Mouse (Mus musculus): ENCODE data around the gene Slc27a5. TPM values are rescaled to one million over a fixed set of nuclear protein-coding genes. Genes with fewer than 3 reads are reported as not detected.
A peak's percentile ranks its signal among the peaks of the same experiment; 100 is the strongest.

The Slc27a5 gene
- polyA plus RNA-seq, 1 experiment from 2014 or later, result 0.38 TPM

DNA sequence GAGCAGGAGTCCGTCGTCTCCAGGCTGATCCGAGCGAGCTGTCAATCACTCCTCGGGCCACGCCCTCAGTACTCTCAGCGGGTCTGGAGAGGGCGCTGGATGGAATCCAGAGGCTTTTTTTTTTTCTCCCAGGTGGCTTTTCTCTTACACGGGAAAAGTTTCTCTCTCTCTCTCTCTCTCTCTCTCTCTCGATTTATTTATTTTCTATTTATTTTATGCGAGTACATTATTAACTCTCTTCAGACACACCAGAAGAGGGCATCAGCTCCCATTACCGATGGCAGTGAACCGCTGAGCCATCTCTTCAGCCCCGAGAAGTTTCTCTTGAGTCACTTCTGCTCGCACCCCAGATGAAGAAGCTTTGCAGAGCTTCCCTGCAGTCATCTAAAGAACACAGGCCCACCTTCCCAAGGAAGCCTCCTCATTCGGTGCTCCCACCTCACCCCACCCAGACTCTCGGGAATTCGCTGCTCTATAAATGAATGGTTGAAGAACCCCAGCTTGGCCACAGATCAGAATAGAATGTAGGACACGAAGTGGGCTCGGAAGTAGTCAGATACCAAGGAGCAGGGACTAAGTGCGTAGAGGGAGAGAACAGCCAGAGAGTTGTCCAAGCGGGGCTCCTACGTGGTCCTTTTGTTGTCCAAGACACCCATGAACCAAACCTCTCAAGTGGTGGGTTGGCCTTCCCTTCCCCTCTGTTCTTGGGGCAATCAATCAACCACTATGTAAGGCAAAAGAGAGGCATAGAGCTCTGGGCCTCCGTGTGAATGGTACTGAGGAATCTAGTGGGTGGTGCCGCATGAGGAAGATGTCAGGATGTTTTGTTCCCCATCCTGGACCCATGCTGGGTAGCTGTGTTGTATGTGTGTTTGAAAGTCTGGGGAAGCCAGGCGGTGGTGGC, 12.3 kb upstream of the Slc27a5 start, which contains the start of gene Zbtb45:
TSS of gene Zbtb45 (minus strand) at position 30 of the 904 bp plus-strand sequence.
- WGBS, result 4% methylated on average over 26 of the region's 26 CpGs
- Histone ChIP-seq H3K36me3 (ENCODE audit: control insufficient read depth, insufficient read depth, low read length) (peaks cover 20% of the 10 kb centered on the region), H3K27me3 (replicated peaks; ENCODE audit: control insufficient read depth, insufficient read depth, low read length) (no peaks in the 10 kb centered on the region), H3K4me3 (ENCODE audit: low read length) (peak within 1 kb of the TSS; percentile 79), H3K4me1 (ENCODE audit: control insufficient read depth, insufficient read depth, low read depth, low read length) (peaks cover 13% of the 10 kb centered on the region), H3K27ac (ENCODE audit: low read depth, low read length) (peak within 1 kb of the TSS; percentile 96), H3K9me3 (ENCODE audit: control insufficient read depth, low read length) (no peaks in the 10 kb centered on the region), H3K9ac (ENCODE audit: low read depth, low read length) (peak within 1 kb of the TSS; percentile 94), H3K4me2 (ENCODE audit: low read length) (peak within 1 kb of the TSS; percentile 74)
- ATAC-seq, result no peak

DNA sequence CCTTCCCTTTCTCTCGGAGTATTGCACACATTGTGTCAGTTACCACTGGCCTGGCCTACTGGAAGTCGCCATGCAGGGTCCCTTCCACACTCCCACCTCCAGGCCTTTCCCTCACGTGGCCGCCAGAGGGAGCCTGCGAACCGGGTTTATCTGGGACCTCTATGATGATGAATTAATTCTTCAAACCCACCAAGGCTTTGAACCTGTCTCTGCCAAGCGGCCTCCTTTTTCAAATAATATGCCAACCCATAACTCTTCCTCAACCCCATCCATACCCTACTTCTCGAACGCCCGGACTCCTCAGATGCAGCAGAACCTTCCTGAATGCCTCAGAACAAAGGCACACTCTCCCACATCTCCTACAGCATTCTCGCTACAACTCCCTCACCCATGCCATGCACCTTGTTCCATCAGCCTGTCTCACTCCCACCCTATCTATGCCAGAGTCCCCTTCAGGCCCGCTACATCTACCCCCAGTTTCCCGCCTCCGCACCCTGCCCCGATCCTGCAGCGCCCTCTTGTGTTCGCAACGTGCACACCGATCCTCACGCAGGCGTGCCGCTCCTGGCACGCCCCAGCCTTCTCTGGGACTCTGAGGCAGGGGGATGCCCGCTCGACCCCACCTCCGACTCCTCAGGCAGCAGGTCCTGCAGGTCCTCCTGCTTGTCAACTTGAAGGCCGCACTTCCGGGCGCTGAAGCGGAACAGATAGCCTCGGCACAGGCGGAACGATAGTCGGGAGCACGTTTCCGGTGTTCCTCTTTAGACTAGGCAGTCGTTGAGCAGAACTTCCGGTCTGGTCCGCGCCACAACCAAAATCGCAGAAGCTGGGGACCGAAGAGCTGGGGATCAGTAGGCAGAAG, 11.4 kb upstream of the Slc27a5 start:
- Histone ChIP-seq H3K27me3 (replicated peaks; ENCODE audit: control insufficient read depth, insufficient read depth, low read length) (no peaks in the 10 kb centered on the region), H3K4me1 (ENCODE audit: control insufficient read depth, insufficient read depth, low read depth, low read length) (peaks cover 13% of the 10 kb centered on the region), H3K9ac (ENCODE audit: low read depth, low read length) (peak overlapping the region; percentile 94), H3K36me3 (ENCODE audit: control insufficient read depth, insufficient read depth, low read length) (peaks cover 20% of the 10 kb centered on the region), H3K27ac (ENCODE audit: low read depth, low read length) (peak overlapping the region; percentile 96), H3K4me3 (ENCODE audit: low read length) (peak overlapping the region; percentile 79), H3K4me2 (ENCODE audit: low read length) (peak overlapping the region; percentile 74), H3K9me3 (ENCODE audit: control insufficient read depth, low read length) (no peaks in the 10 kb centered on the region)
- WGBS, result under 1% methylated on average over 42 of the region's 42 CpGs
- ATAC-seq, result peak; percentile 92

GRCm38 (mm10) chr7:13007341-13008092, 9.5 kb upstream of the Slc27a5 start:
- Histone ChIP-seq H3K4me2 (ENCODE audit: low read length) (peak overlapping the region; percentile 41), H3K9me3 (ENCODE audit: control insufficient read depth, low read length) (no peaks in the 10 kb centered on the region), H3K27ac (ENCODE audit: low read depth, low read length) (no peak overlapping the region), H3K27me3 (replicated peaks; ENCODE audit: control insufficient read depth, insufficient read depth, low read length) (no peaks in the 10 kb centered on the region), H3K9ac (ENCODE audit: low read depth, low read length) (peak overlapping the region; percentile 55), H3K4me3 (ENCODE audit: low read length) (peak overlapping the region; percentile 25), H3K36me3 (ENCODE audit: control insufficient read depth, insufficient read depth, low read length) (peaks cover 20% of the 10 kb centered on the region), H3K4me1 (ENCODE audit: control insufficient read depth, insufficient read depth, low read depth, low read length) (peaks cover 13% of the 10 kb centered on the region)
- 36% methylated on average over 56 of the region's 57 CpGs for whole genome bisulfite sequencing
- no peak for ATAC-seq

- no peak for ATAC-seq
- 86% methylated on average over 10 of the region's 10 CpGs for WGBS
- Histone ChIP-seq H3K4me2 (ENCODE audit: low read length) (no peak overlapping the region), H3K27ac (ENCODE audit: low read depth, low read length) (no peak overlapping the region), H3K27me3 (replicated peaks; ENCODE audit: control insufficient read depth, insufficient read depth, low read length) (no peaks in the 10 kb centered on the region), H3K4me1 (ENCODE audit: control insufficient read depth, insufficient read depth, low read depth, low read length) (peaks cover 13% of the 10 kb centered on the region), H3K9ac (ENCODE audit: low read depth, low read length) (no peak overlapping the region), H3K4me3 (ENCODE audit: low read length) (no peak overlapping the region), H3K36me3 (ENCODE audit: control insufficient read depth, insufficient read depth, low read length) (peaks cover 20% of the 10 kb centered on the region), H3K9me3 (ENCODE audit: control insufficient read depth, low read length) (no peaks in the 10 kb centered on the region)
These were observed 8.5 kb upstream of the Slc27a5 start for GRCm38 (mm10) chr7:13006531-13006930.

GRCm38 (mm10) chr7:13006011-13006410, 8.0 kb upstream of the Slc27a5 start:
- peaks cover 20% of the 10 kb centered on the region for H3K36me3 ChIP-seq (ENCODE audit: control insufficient read depth, insufficient read depth, low read length)
- no peak overlapping the region for H3K4me2 ChIP-seq (ENCODE audit: low read length)
- 80% methylated on average over 17 of the region's 17 CpGs for WGBS
- H3K27ac ChIP-seq (ENCODE audit: low read depth, low read length), result no peak overlapping the region
- H3K4me1 ChIP-seq (ENCODE audit: control insufficient read depth, insufficient read depth, low read depth, low read length), result peaks cover 13% of the 10 kb centered on the region
- H3K4me3 ChIP-seq (ENCODE audit: low read length), result no peak overlapping the region
- no peak overlapping the region for H3K9ac ChIP-seq (ENCODE audit: low read depth, low read length)
- no peak for ATAC-seq
- H3K9me3 ChIP-seq (ENCODE audit: control insufficient read depth, low read length), result no peaks in the 10 kb centered on the region
- no peaks in the 10 kb centered on the region for H3K27me3 ChIP-seq (replicated peaks; ENCODE audit: control insufficient read depth, insufficient read depth, low read length)

DNA sequence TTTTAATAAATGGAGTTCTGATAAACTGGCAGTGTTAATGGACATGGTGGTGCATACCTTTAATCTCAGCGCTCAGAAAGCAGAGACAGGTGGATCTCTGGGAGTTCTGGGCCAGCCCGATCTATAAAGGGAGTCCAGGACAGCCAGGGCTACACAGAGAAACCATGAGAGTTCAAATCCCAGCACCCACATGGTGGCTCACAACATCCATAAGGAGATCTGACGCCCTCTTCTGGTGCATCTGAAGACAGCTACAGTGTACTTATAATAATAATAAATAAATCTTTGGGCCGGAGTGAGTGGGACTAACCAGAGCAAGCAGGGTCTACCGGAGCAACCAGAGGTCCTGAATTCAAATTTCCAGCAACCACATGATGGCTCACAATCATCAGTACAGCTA, 5.4 kb upstream of the Slc27a5 start:
- 78% methylated on average over 5 of the region's 5 CpGs for WGBS
- no peak for ATAC-seq
- Histone ChIP-seq H3K9me3 (ENCODE audit: control insufficient read depth, low read length) (no peaks in the 10 kb centered on the region), H3K4me1 (ENCODE audit: control insufficient read depth, insufficient read depth, low read depth, low read length) (peaks cover 7% of the 10 kb centered on the region), H3K4me2 (ENCODE audit: low read length) (no peak overlapping the region), H3K36me3 (ENCODE audit: control insufficient read depth, insufficient read depth, low read length) (peaks cover 20% of the 10 kb centered on the region), H3K27ac (ENCODE audit: low read depth, low read length) (no peak overlapping the region), H3K27me3 (replicated peaks; ENCODE audit: control insufficient read depth, insufficient read depth, low read length) (no peaks in the 10 kb centered on the region), H3K4me3 (ENCODE audit: low read length) (no peak overlapping the region), H3K9ac (ENCODE audit: low read depth, low read length) (no peak overlapping the region)

DNA sequence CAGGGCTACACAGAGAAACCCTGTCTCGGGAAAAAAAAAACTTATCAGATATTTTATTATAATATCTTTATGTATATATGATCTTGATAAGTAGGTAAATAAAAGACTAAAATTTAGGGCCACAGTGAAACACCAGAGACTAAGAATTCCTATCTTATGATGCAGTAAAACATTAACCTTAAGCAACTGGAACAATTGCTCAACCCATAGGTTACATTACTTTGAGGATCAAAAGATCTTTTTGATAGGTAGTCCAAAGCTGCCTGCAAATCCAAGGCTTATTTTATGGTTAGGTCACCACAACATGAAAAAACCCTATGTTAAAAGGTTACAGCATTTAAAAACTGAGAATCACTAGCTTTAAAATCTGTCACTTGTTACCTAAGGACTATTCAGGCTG, 3.6 kb upstream of the Slc27a5 start:
- Histone ChIP-seq H3K4me3 (ENCODE audit: low read length) (no peak overlapping the region), H3K27me3 (replicated peaks; ENCODE audit: control insufficient read depth, insufficient read depth, low read length) (no peaks in the 10 kb centered on the region), H3K9me3 (ENCODE audit: control insufficient read depth, low read length) (no peaks in the 10 kb centered on the region), H3K27ac (ENCODE audit: low read depth, low read length) (no peak overlapping the region), H3K9ac (ENCODE audit: low read depth, low read length) (no peak overlapping the region), H3K4me2 (ENCODE audit: low read length) (no peak overlapping the region), H3K4me1 (ENCODE audit: control insufficient read depth, insufficient read depth, low read depth, low read length) (no peaks in the 10 kb centered on the region), H3K36me3 (ENCODE audit: control insufficient read depth, insufficient read depth, low read length) (peaks cover 12% of the 10 kb centered on the region)
- WGBS, result 77% methylated on average over 1 of the region's 1 CpGs
- ATAC-seq, result no peak

GRCm38 (mm10) chr7:12998851-12999250, 859 bp upstream of the Slc27a5 start, which contains the start of gene Trim28:
TSS of gene Trim28 (plus strand) at chr7:12999114.
- Histone ChIP-seq H3K9me3 (ENCODE audit: control insufficient read depth, low read length) (no peaks in the 10 kb centered on the region), H3K36me3 (ENCODE audit: control insufficient read depth, insufficient read depth, low read length) (no peaks in the 10 kb centered on the region), H3K4me3 (ENCODE audit: low read length) (no peak within 1 kb of the TSS), H3K27me3 (replicated peaks; ENCODE audit: control insufficient read depth, insufficient read depth, low read length) (no peaks in the 10 kb centered on the region), H3K27ac (ENCODE audit: low read depth, low read length) (no peak within 1 kb of the TSS), H3K4me2 (ENCODE audit: low read length) (no peak within 1 kb of the TSS), H3K9ac (ENCODE audit: low read depth, low read length) (no peak within 1 kb of the TSS), H3K4me1 (ENCODE audit: control insufficient read depth, insufficient read depth, low read depth, low read length) (no peaks in the 10 kb centered on the region)
- ATAC-seq, result no peak
- WGBS, result 92% methylated on average over 3 of the region's 3 CpGs
